Mouse (Mus musculus): Measurements from ENCODE around the gene Nfu1. TPM values are rescaled to one million over a fixed set of nuclear protein-coding genes. Genes with fewer than 3 reads are reported as not detected.
"Not testable (repeated sequence)": the region's sequence is repeated elsewhere in the genome, so short reads cannot be mapped to it uniquely, and the experiment has no call there.

Gene Nfu1
- polyA plus RNA-seq, 1 experiment from 2014 or later = 104 TPM

- H3K4me3 ChIP-seq = no peak overlapping the region
- H3K9me3 ChIP-seq = peaks cover 2% of the 10 kb centered on the region; the same call in 1 of the 2 replicates
- no peak for DNase-seq (ENCODE audit: low spot score)
- no peak overlapping the region for H3K27ac ChIP-seq
- no peaks in the 10 kb centered on the region for H3K27me3 ChIP-seq (ENCODE audit: insufficient read depth, poor library complexity, severe bottlenecking)
- no peaks in the 10 kb centered on the region for H3K4me1 ChIP-seq (replicated peaks)
- H3K36me3 ChIP-seq = peaks cover 36% of the 10 kb centered on the region
- WGBS = 91% methylated on average over 3 of the region's 3 CpGs
Measured at GRCm38 (mm10) chr6:87032401-87032800, 23.4 kb downstream of the Nfu1 start.

- H3K36me3 ChIP-seq = peaks cover 16% of the 10 kb centered on the region
Measured at GRCm38 (mm10) chr6:87034395-87034794, 25.4 kb downstream of the Nfu1 start.

GRCm38 (mm10) chr6:87037826-87038620 lies 29.0 kb downstream of the Nfu1 start:
- 0 out of 2 replicates have a peak, but pooled peaks cover 4% of the 10 kb centered on the region for H3K36me3 ChIP-seq
- no peaks in the 10 kb centered on the region for H3K27me3 ChIP-seq (ENCODE audit: insufficient read depth, poor library complexity, severe bottlenecking)
- H3K9me3 ChIP-seq = peaks cover 2% of the 10 kb centered on the region; the same call in 1 of the 2 replicates
- no peak for DNase-seq (ENCODE audit: low spot score)
- H3K4me3 ChIP-seq = no peak overlapping the region
- peaks cover 9% of the 10 kb centered on the region for H3K4me1 ChIP-seq (replicated peaks)
- no peak overlapping the region for H3K27ac ChIP-seq
- 92% methylated on average over 10 of the region's 10 CpGs for WGBS

More at GRCm38 (mm10) chr6:87034395-87034794, 25.4 kb downstream of the Nfu1 start:
- no peak overlapping the region for H3K4me3 ChIP-seq
- H3K27me3 ChIP-seq (ENCODE audit: insufficient read depth, poor library complexity, severe bottlenecking) = no peaks in the 10 kb centered on the region
- no peak overlapping the region for H3K27ac ChIP-seq
- 92% methylated on average over 3 of the region's 3 CpGs for WGBS
- no peak for DNase-seq (ENCODE audit: low spot score)
- peaks cover 2% of the 10 kb centered on the region; the same call in 1 of the 2 replicates for H3K9me3 ChIP-seq
- no peaks in the 10 kb centered on the region for H3K4me1 ChIP-seq (replicated peaks)

GRCm38 (mm10) chr6:87039161-87039560 lies 30.1 kb downstream of the Nfu1 start:
- WGBS = 89% methylated on average over 8 of the region's 8 CpGs
- 0 out of 2 replicates have a peak, but pooled peaks cover 4% of the 10 kb centered on the region for H3K36me3 ChIP-seq
- no peak overlapping the region for H3K4me3 ChIP-seq

GRCm38 (mm10) chr6:87040971-87041370 lies 31.9 kb downstream of the Nfu1 start:
- H3K36me3 ChIP-seq = 0 out of 2 replicates have a peak, but pooled peaks cover 4% of the 10 kb centered on the region
- DNase-seq (ENCODE audit: low spot score) = no peak
- H3K4me3 ChIP-seq = no peak overlapping the region
- peaks cover 19% of the 10 kb centered on the region for H3K4me1 ChIP-seq (replicated peaks)
- H3K27ac ChIP-seq = 0 out of 2 replicates have a peak overlapping the region, but pooled peaks have one; percentile 5
- peaks cover 2% of the 10 kb centered on the region; the same call in 1 of the 2 replicates for H3K9me3 ChIP-seq
- H3K27me3 ChIP-seq (ENCODE audit: insufficient read depth, poor library complexity, severe bottlenecking) = no peaks in the 10 kb centered on the region
- 84% methylated on average over 4 of the region's 4 CpGs for WGBS

More at GRCm38 (mm10) chr6:87039161-87039560, 30.1 kb downstream of the Nfu1 start:
- H3K9me3 ChIP-seq = peaks cover 2% of the 10 kb centered on the region; the same call in 1 of the 2 replicates
- peaks cover 19% of the 10 kb centered on the region for H3K4me1 ChIP-seq (replicated peaks)
- no peaks in the 10 kb centered on the region for H3K27me3 ChIP-seq (ENCODE audit: insufficient read depth, poor library complexity, severe bottlenecking)
- H3K27ac ChIP-seq = no peak overlapping the region
- DNase-seq (ENCODE audit: low spot score) = no peak

GRCm38 (mm10) chr6:87041431-87041830 lies 32.4 kb downstream of the Nfu1 start:
- 0 out of 2 replicates have a peak overlapping the region, but pooled peaks have one; percentile 5 for H3K27ac ChIP-seq
- no peak for DNase-seq (ENCODE audit: low spot score)
- peaks cover 19% of the 10 kb centered on the region for H3K4me1 ChIP-seq (replicated peaks)
- H3K36me3 ChIP-seq = 0 out of 2 replicates have a peak, but pooled peaks cover 4% of the 10 kb centered on the region
- no peaks in the 10 kb centered on the region for H3K27me3 ChIP-seq (ENCODE audit: insufficient read depth, poor library complexity, severe bottlenecking)
- peaks cover 2% of the 10 kb centered on the region; the same call in 1 of the 2 replicates for H3K9me3 ChIP-seq
- peak overlapping the region; percentile 95 for H3K4me3 ChIP-seq
- 90% methylated on average over 7 of the region's 7 CpGs for WGBS

- H3K36me3 ChIP-seq = 0 out of 2 replicates have a peak, but pooled peaks cover 4% of the 10 kb centered on the region
- H3K4me3 ChIP-seq = peak overlapping the region; percentile 95
- no peaks in the 10 kb centered on the region for H3K27me3 ChIP-seq (ENCODE audit: insufficient read depth, poor library complexity, severe bottlenecking)
- no peaks in the 10 kb centered on the region; the same call in 1 of the 2 replicates for H3K9me3 ChIP-seq
- H3K4me1 ChIP-seq (replicated peaks) = peaks cover 19% of the 10 kb centered on the region
- peak overlapping the region; percentile 95 for H3K27ac ChIP-seq
- WGBS = 0% methylated on average over 11 of the region's 11 CpGs
- no peak for DNase-seq (ENCODE audit: low spot score)
Measured at GRCm38 (mm10) chr6:87042004-87042336, 32.9 kb downstream of the Nfu1 start.

GRCm38 (mm10) chr6:87042337-87043130 lies 33.5 kb downstream of the Nfu1 start, which contains the start of gene Gfpt1:
Gene Gfpt1 (plus strand): TSS chr6:87042846.
- Histone ChIP-seq H3K36me3 (0 out of 2 replicates have a peak, but pooled peaks cover 4% of the 10 kb centered on the region), H3K27me3 (ENCODE audit: insufficient read depth, poor library complexity, severe bottlenecking) (no peaks in the 10 kb centered on the region), H3K9me3 (no peaks in the 10 kb centered on the region), H3K4me1 (replicated peaks) (peaks cover 19% of the 10 kb centered on the region), H3K27ac (peak within 1 kb of the TSS; percentile 95), H3K4me3 (peak within 1 kb of the TSS; percentile 95)
- DNase-seq (ENCODE audit: low spot score) = peak; percentile 92
- WGBS = under 1% methylated on average over 68 of the region's 68 CpGs

- Histone ChIP-seq H3K4me1 (replicated peaks) (peaks cover 19% of the 10 kb centered on the region), H3K9me3 (no peaks in the 10 kb centered on the region), H3K27me3 (ENCODE audit: insufficient read depth, poor library complexity, severe bottlenecking) (no peaks in the 10 kb centered on the region), H3K27ac (peak overlapping the region; percentile 95), H3K4me3 (peak overlapping the region; percentile 95), H3K36me3 (peaks cover 7% of the 10 kb centered on the region)
- DNase-seq (ENCODE audit: low spot score) = no peak
- WGBS = 4% methylated on average over 9 of the region's 9 CpGs
Measured at GRCm38 (mm10) chr6:87043131-87043516, 34.1 kb downstream of the Nfu1 start.

GRCm38 (mm10) chr6:87044895-87045294 lies 35.9 kb downstream of the Nfu1 start:
- no peak for DNase-seq (ENCODE audit: low spot score)
- no peaks in the 10 kb centered on the region for H3K27me3 ChIP-seq (ENCODE audit: insufficient read depth, poor library complexity, severe bottlenecking)

GRCm38 (mm10) chr6:87045507-87045906 lies 36.5 kb downstream of the Nfu1 start:
- Histone ChIP-seq H3K4me1 (replicated peaks) (peaks cover 19% of the 10 kb centered on the region), H3K4me3 (no peak overlapping the region), H3K36me3 (peaks cover 16% of the 10 kb centered on the region), H3K27me3 (ENCODE audit: insufficient read depth, poor library complexity, severe bottlenecking) (no peaks in the 10 kb centered on the region), H3K9me3 (no peaks in the 10 kb centered on the region), H3K27ac (no peak overlapping the region)
- WGBS = 74% methylated on average over 3 of the region's 3 CpGs
- DNase-seq (ENCODE audit: low spot score) = no peak

More at GRCm38 (mm10) chr6:87044895-87045294, 35.9 kb downstream of the Nfu1 start:
- Histone ChIP-seq H3K4me1 (replicated peaks) (peaks cover 19% of the 10 kb centered on the region), H3K36me3 (peaks cover 16% of the 10 kb centered on the region), H3K9me3 (no peaks in the 10 kb centered on the region), H3K27ac (no peak overlapping the region), H3K4me3 (no peak overlapping the region)
- WGBS = 91% methylated on average over 2 of the region's 2 CpGs

GRCm38 (mm10) chr6:87048712-87049111 lies 39.7 kb downstream of the Nfu1 start:
- not testable (repeated sequence) for DNase-seq (ENCODE audit: low spot score)

More at GRCm38 (mm10) chr6:87048712-87049111, 39.7 kb downstream of the Nfu1 start:
- not testable (repeated sequence) for H3K27me3 ChIP-seq (ENCODE audit: insufficient read depth, poor library complexity, severe bottlenecking); H3K4me1 ChIP-seq (replicated peaks); H3K9me3 ChIP-seq; H3K4me3 ChIP-seq; H3K27ac ChIP-seq
- H3K36me3 ChIP-seq = peaks cover 38% of the 10 kb centered on the region
- WGBS = 99% methylated on average over 7 of the region's 7 CpGs

All from hindbrain, embryonic 10.5 days (tissue).